Mouse (Mus musculus) ES-Bruce4 (cell line): ENCODE measurements around the gene Prkcsh.

Experiments used
- CTCF ChIP-seq: IDR thresholded peaks from one replicate; pipeline ENCODE4 v1.8.1; 2011; ENCODE audit warnings: low read depth, low read length
- EP300 ChIP-seq: IDR thresholded peaks from 2 replicates; pipeline ENCODE4 v1.6.1; 2011; ENCODE audit warnings: low read depth, low read length; ENCODE audit not compliant: insufficient read depth
- POLR2A ChIP-seq: IDR thresholded peaks from one replicate; pipeline ENCODE4 v1.8.1; 2011; ENCODE audit warnings: low read length; ENCODE audit not compliant: insufficient read depth

DNA sequence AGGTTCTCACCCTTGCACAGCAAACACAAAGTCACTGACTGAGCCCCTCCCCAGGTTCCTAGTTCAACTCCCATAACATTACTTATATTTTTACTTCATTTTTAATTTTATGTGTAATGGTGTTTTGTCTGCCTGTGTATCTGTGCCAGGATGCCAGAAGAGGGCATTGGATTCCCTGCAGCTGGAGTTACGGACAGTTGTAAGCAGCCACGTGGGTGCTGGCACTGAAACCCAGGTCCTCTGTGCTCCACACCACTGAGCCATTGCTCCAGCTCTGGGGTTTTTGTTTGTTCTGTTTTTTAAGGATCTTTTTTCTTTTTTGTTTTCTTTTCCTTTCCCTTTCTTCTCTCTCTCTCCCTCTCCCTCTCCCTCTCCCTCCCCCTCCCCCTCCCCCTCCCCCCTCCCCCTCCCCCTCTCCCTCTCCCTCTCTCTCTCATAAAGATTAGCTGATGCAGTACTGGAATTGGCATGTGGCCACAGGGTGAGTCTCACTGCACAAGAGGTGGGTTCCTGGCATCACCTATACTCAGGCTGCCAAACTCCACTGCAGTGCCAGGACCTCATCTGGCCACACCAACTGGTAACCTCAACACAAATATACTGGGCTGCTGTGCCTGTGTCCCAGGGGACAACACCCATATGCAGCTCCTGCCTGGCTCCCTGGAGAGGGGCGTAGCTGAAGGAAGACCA is 6.3 kb upstream of the Prkcsh start:
- TF ChIP-seq POLR2A (no peak), CTCF (no peak), EP300 (no peak)
